Mouse (Mus musculus): ENCODE data around the gene Magel2. TPM values are rescaled to one million over a fixed set of nuclear protein-coding genes. Genes with fewer than 3 reads are reported as not detected.

Gene Magel2
- polyA plus RNA-seq, 1 experiment from 2014 or later: not detected

- no peaks in the 10 kb centered on the region for H3K79me2 ChIP-seq (ENCODE audit: inconsistent target)
- H3K4me3 ChIP-seq (ENCODE audit: inconsistent target): no peak overlapping the region
- H3K27ac ChIP-seq: no peak overlapping the region
- WGBS (ENCODE audit: missing documents): 47% methylated on average over 17 of the region's 19 CpGs
- no peaks in the 10 kb centered on the region for H3K36me3 ChIP-seq (ENCODE audit: inconsistent target)
Observed at GRCm38 (mm10) chr7:62406573-62407050, 29.8 kb downstream of the Magel2 start.

- Histone ChIP-seq H3K4me3 (ENCODE audit: inconsistent target) (no peak overlapping the region), H3K79me2 (ENCODE audit: inconsistent target) (no peaks in the 10 kb centered on the region), H3K27ac (no peak overlapping the region), H3K36me3 (ENCODE audit: inconsistent target) (no peaks in the 10 kb centered on the region)
- WGBS (ENCODE audit: missing documents): 63% methylated on average over 3 of the region's 3 CpGs
Observed at GRCm38 (mm10) chr7:62407803-62408202, 31.0 kb downstream of the Magel2 start.

- no peaks in the 10 kb centered on the region for H3K79me2 ChIP-seq (ENCODE audit: inconsistent target)
- 88% methylated on average over 1 of the region's 1 CpGs for WGBS (ENCODE audit: missing documents)
- no peaks in the 10 kb centered on the region for H3K36me3 ChIP-seq (ENCODE audit: inconsistent target)
- no peak overlapping the region for H3K4me3 ChIP-seq (ENCODE audit: inconsistent target)
- no peak overlapping the region for H3K27ac ChIP-seq
Observed at GRCm38 (mm10) chr7:62415222-62415621, 38.4 kb downstream of the Magel2 start.

- Histone ChIP-seq H3K27ac (no peak overlapping the region), H3K36me3 (ENCODE audit: inconsistent target) (no peaks in the 10 kb centered on the region), H3K4me3 (ENCODE audit: inconsistent target) (no peak overlapping the region)
Observed at GRCm38 (mm10) chr7:62416173-62416572, 39.4 kb downstream of the Magel2 start.

GRCm38 (mm10) chr7:62418346-62418745, 41.5 kb downstream of the Magel2 start:
- Histone ChIP-seq H3K27ac (no peak overlapping the region), H3K4me3 (ENCODE audit: inconsistent target) (no peak overlapping the region), H3K36me3 (ENCODE audit: inconsistent target) (no peaks in the 10 kb centered on the region), H3K79me2 (ENCODE audit: inconsistent target) (no peaks in the 10 kb centered on the region)
- WGBS (ENCODE audit: missing documents): 84% methylated on average over 9 of the region's 9 CpGs

More at GRCm38 (mm10) chr7:62416173-62416572, 39.4 kb downstream of the Magel2 start:
- no peaks in the 10 kb centered on the region for H3K79me2 ChIP-seq (ENCODE audit: inconsistent target)

- Histone ChIP-seq H3K27ac (no peak overlapping the region), H3K36me3 (ENCODE audit: inconsistent target) (no peaks in the 10 kb centered on the region), H3K79me2 (ENCODE audit: inconsistent target) (no peaks in the 10 kb centered on the region), H3K4me3 (ENCODE audit: inconsistent target) (peak overlapping the region; percentile 23; the same call in 1 of the 2 replicates)
- 66% methylated on average over 16 of the region's 17 CpGs for WGBS (ENCODE audit: missing documents)
Observed at GRCm38 (mm10) chr7:62419105-62419492, 42.3 kb downstream of the Magel2 start.

- no peaks in the 10 kb centered on the region for H3K36me3 ChIP-seq (ENCODE audit: inconsistent target)
- peak within 1 kb of the TSS; percentile 23 for H3K4me3 ChIP-seq (ENCODE audit: inconsistent target)
- H3K27ac ChIP-seq: no peak within 1 kb of the TSS
- WGBS (ENCODE audit: missing documents): 28% methylated on average over 49 of the region's 49 CpGs
- H3K79me2 ChIP-seq (ENCODE audit: inconsistent target): no peaks in the 10 kb centered on the region
Observed at GRCm38 (mm10) chr7:62419493-62420360, 42.9 kb downstream of the Magel2 start, which contains the start of gene Mkrn3. TSS of gene Mkrn3 (minus strand) at chr7:62420139.

- Histone ChIP-seq H3K36me3 (ENCODE audit: inconsistent target) (no peaks in the 10 kb centered on the region), H3K4me3 (ENCODE audit: inconsistent target) (no peak overlapping the region), H3K27ac (no peak overlapping the region), H3K79me2 (ENCODE audit: inconsistent target) (no peaks in the 10 kb centered on the region)
- 81% methylated on average over 6 of the region's 6 CpGs for WGBS (ENCODE audit: missing documents)
Observed at GRCm38 (mm10) chr7:62420566-62420965, 43.8 kb downstream of the Magel2 start.

- H3K4me3 ChIP-seq (ENCODE audit: inconsistent target): no peak overlapping the region
- 67% methylated on average over 4 of the region's 4 CpGs for WGBS (ENCODE audit: missing documents)
- H3K79me2 ChIP-seq (ENCODE audit: inconsistent target): no peaks in the 10 kb centered on the region
- H3K36me3 ChIP-seq (ENCODE audit: inconsistent target): no peaks in the 10 kb centered on the region
- no peak overlapping the region for H3K27ac ChIP-seq
Observed at GRCm38 (mm10) chr7:62423210-62423609, 46.4 kb downstream of the Magel2 start.

- 22% methylated on average over 8 of the region's 8 CpGs for WGBS (ENCODE audit: missing documents)
- no peaks in the 10 kb centered on the region for H3K79me2 ChIP-seq (ENCODE audit: inconsistent target)
- no peak overlapping the region for H3K27ac ChIP-seq
- no peak overlapping the region for H3K4me3 ChIP-seq (ENCODE audit: inconsistent target)
- H3K36me3 ChIP-seq (ENCODE audit: inconsistent target): no peaks in the 10 kb centered on the region
Observed at GRCm38 (mm10) chr7:62428337-62428736, 51.5 kb downstream of the Magel2 start.

Other genes with a start within 250 kb of the Magel2 start
- gene Ndn, start 30.4 kb upstream of the Magel2 start, polyA plus RNA-seq (2018): not detected in 3 replicates
- 0.08 to 0.21 TPM (median 0.09 TPM) in 3 replicates for gene Mkrn3, start 43.1 kb downstream of the Magel2 start, polyA plus RNA-seq (2018)
- gene Peg12, start 87.5 kb downstream of the Magel2 start, polyA plus RNA-seq (2018): 0.15 to 0.44 TPM (median 0.26 TPM) in 3 replicates